Mouse (Mus musculus): ENCODE results near the gene Slc27a1. TPM values are rescaled to one million over a fixed set of nuclear protein-coding genes. Genes with fewer than 3 reads are reported as not detected.

Slc27a1 gene
- 64.9 and 88.1 TPM in 2 replicates for polyA plus RNA-seq (2021; fragmentation: Nextera tagmentation)
- long read RNA-seq, experiment 1, transcript Slc27a1-201 (14 exons, 2,795 nt), result minor isoform, 30 of 403 reads
- long read RNA-seq, experiment 1, transcript Slc27a1-207 (13 exons, 2,730 nt), result major isoform, 42 of 403 reads
- long read RNA-seq, experiment 1, transcript Slc27a1-205 (11 exons, 3,207 nt), result minor isoform, 10 of 403 reads
- long read RNA-seq, experiment 1, partial matches to known transcripts, result 151 of 403 reads
- long read RNA-seq, experiment 1, other reads (novel, unspliced or antisense), result 169 of 403 reads
- long read RNA-seq, experiment 2, transcript Slc27a1-201 (14 exons, 2,795 nt), result major isoform, 11 of 100 reads
- long read RNA-seq, experiment 2, transcript Slc27a1-207 (13 exons, 2,730 nt), result minor isoform, 6 of 100 reads
- long read RNA-seq, experiment 2, partial matches to known transcripts, result 43 of 100 reads
- long read RNA-seq, experiment 2, other reads (novel, unspliced or antisense), result 38 of 100 reads

GRCm38 (mm10) chr8:71568387-71568937, at the start of gene Slc27a1:
Gene Slc27a1 (plus strand): TSS chr8:71568882.

GRCm38 (mm10) chr8:71525226-71526050, 43.2 kb upstream of the Slc27a1 start, which contains the start of gene Ccdc194:
Gene Ccdc194 (minus strand): TSS chr8:71525711.

GRCm38 (mm10) chr8:71537028-71537867, 31.4 kb upstream of the Slc27a1 start, which contains the start of gene Bst2:
Gene Bst2 (minus strand): TSS chr8:71537456.

GRCm38 (mm10) chr8:71542632-71543343, 25.9 kb upstream of the Slc27a1 start, which contains the start of gene Mvb12a:
Gene Mvb12a (plus strand): TSS chr8:71542922.

GRCm38 (mm10) chr8:71558071-71558957, 10.4 kb upstream of the Slc27a1 start, which contains the start of gene Tmem221:
Gene Tmem221 (minus strand): TSS chr8:71558871.

GRCm38 (mm10) chr8:71566501-71566900, 2.2 kb upstream of the Slc27a1 start, which contains the start of gene Nxnl1:
Gene Nxnl1 (minus strand): TSS chr8:71566601.

GRCm38 (mm10) chr8:71591471-71592373, 23.0 kb downstream of the Slc27a1 start, which contains the start of gene Pgls:
Gene Pgls (plus strand): TSS chr8:71592176.

GRCm38 (mm10) chr8:71597451-71597850, 28.8 kb downstream of the Slc27a1 start, which contains the start of gene Fam129c:
Gene Fam129c (plus strand): TSS chr8:71597648.

GRCm38 (mm10) chr8:71610822-71611651, 42.4 kb downstream of the Slc27a1 start, which contains the start of gene Colgalt1:
Gene Colgalt1 (plus strand): TSS chr8:71610998.

Other genes starting within 250 kb of the Slc27a1 start
- 169 and 227 TPM in 2 replicates for gene Use1, start 202.0 kb upstream of the Slc27a1 start, polyA plus RNA-seq (2021; fragmentation: Nextera tagmentation)
- 7.5 and 8.3 TPM in 2 replicates for gene Ocel1, start 197.6 kb upstream of the Slc27a1 start, polyA plus RNA-seq (2021; fragmentation: Nextera tagmentation)
- gene Nr2f6, start 186.9 kb upstream of the Slc27a1 start, polyA plus RNA-seq (2021; fragmentation: Nextera tagmentation), result 7.4 and 23.6 TPM in 2 replicates
- 1.5 and 2.1 TPM in 2 replicates for gene Ushbp1, start 173.1 kb upstream of the Slc27a1 start, polyA plus RNA-seq (2021; fragmentation: Nextera tagmentation)
- 94.9 and 99.9 TPM in 2 replicates for gene Babam1, start 172.0 kb upstream of the Slc27a1 start, polyA plus RNA-seq (2021; fragmentation: Nextera tagmentation)
- not detected in 2 replicates for gene Ankle1, start 162.9 kb upstream of the Slc27a1 start, polyA plus RNA-seq (2021; fragmentation: Nextera tagmentation)
- gene Abhd8, start 105.2 kb upstream of the Slc27a1 start, polyA plus RNA-seq (2021; fragmentation: Nextera tagmentation), result 416 and 457 TPM in 2 replicates
- 139 and 150 TPM in 2 replicates for gene Mrpl34, start 103.9 kb upstream of the Slc27a1 start, polyA plus RNA-seq (2021; fragmentation: Nextera tagmentation)
- gene Dda1, start 99.7 kb upstream of the Slc27a1 start, polyA plus RNA-seq (2021; fragmentation: Nextera tagmentation), result 125 and 142 TPM in 2 replicates
- 0.43 and 3.1 TPM in 2 replicates for gene Ano8, start 82.9 kb upstream of the Slc27a1 start, polyA plus RNA-seq (2021; fragmentation: Nextera tagmentation)
- gene Gtpbp3, start 80.8 kb upstream of the Slc27a1 start, polyA plus RNA-seq (2021; fragmentation: Nextera tagmentation), result 9.0 and 11.7 TPM in 2 replicates
- 6.2 and 10.7 TPM in 2 replicates for gene Plvap, start 57.1 kb upstream of the Slc27a1 start, polyA plus RNA-seq (2021; fragmentation: Nextera tagmentation)
- gene Ccdc194, start 43.2 kb upstream of the Slc27a1 start, polyA plus RNA-seq (2021; fragmentation: Nextera tagmentation), result not detected in 2 replicates
- gene Bst2, start 31.4 kb upstream of the Slc27a1 start, polyA plus RNA-seq (2021; fragmentation: Nextera tagmentation), result 6.3 and 12.5 TPM in 2 replicates
- 51.4 and 59.6 TPM in 2 replicates for gene Mvb12a, start 26.0 kb upstream of the Slc27a1 start, polyA plus RNA-seq (2021; fragmentation: Nextera tagmentation)
- gene Tmem221, start 10.0 kb upstream of the Slc27a1 start, polyA plus RNA-seq (2021; fragmentation: Nextera tagmentation), result 0.18 and 0.21 TPM in 2 replicates
- gene Nxnl1, start 2.3 kb upstream of the Slc27a1 start, polyA plus RNA-seq (2021; fragmentation: Nextera tagmentation), result 0.13 and 0.15 TPM in 2 replicates
- gene Pgls, start 23.3 kb downstream of the Slc27a1 start, polyA plus RNA-seq (2021; fragmentation: Nextera tagmentation), result 102 and 107 TPM in 2 replicates
- 1.7 TPM in 2 replicates for gene Fam129c, start 28.8 kb downstream of the Slc27a1 start, polyA plus RNA-seq (2021; fragmentation: Nextera tagmentation)
- 15.6 and 20.1 TPM in 2 replicates for gene Colgalt1, start 42.1 kb downstream of the Slc27a1 start, polyA plus RNA-seq (2021; fragmentation: Nextera tagmentation)
- 15.5 and 16.7 TPM in 2 replicates for gene Unc13a, start 102.9 kb downstream of the Slc27a1 start, polyA plus RNA-seq (2021; fragmentation: Nextera tagmentation)
- gene Jak3, start 107.4 kb downstream of the Slc27a1 start, polyA plus RNA-seq (2021; fragmentation: Nextera tagmentation), result 1.5 and 1.7 TPM in 2 replicates
- gene Insl3, start 120.3 kb downstream of the Slc27a1 start, polyA plus RNA-seq (2021; fragmentation: Nextera tagmentation), result 0.67 TPM in 1 of 2 replicates, not detected in the other
- 0.43 and 0.51 TPM in 2 replicates for gene B3gnt3, start 132.9 kb downstream of the Slc27a1 start, polyA plus RNA-seq (2021; fragmentation: Nextera tagmentation)
- 27.1 and 46.0 TPM in 2 replicates for gene Fcho1, start 156.8 kb downstream of the Slc27a1 start, polyA plus RNA-seq (2021; fragmentation: Nextera tagmentation)

Data from left cerebral cortex, adult 6 months (tissue).